ENCODE assay signal across 10 mouse cellular contexts in the genomic region with DNA sequence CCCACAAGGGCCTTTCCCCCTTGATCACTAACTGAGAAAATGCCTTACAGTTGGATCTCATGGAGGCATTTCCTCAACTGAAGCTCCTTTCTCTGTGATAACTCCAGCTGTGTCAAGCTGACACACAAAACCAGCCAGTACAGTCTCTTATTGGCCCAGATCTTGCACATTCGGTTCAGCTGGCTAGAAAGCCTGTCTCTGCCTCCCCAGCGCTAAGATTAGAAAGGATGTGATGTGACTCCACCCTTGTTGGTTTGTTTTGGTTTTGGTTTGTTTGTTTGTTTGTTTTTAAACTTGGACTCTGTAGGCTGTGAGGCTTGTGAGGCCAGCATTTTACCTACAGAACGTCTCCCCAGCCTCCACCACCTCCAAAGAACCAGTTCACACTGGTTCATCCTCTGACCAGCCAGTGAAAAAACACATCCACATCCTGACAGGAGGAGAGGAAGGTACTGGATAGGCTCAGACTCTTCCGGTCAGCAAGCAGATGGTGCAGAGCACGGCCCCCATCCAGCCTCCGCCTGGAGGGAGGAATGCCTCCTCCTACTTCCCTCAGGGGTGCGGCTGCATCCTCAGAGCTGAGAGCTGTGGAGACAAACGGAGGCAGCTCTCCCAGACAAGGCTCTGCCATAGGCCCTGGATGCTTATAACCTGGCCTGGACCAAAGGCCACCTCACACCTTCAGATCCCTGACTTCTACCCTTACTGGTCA. TPM values are rescaled to one million over a fixed set of nuclear protein-coding genes. Genes with fewer than 3 reads are reported as not detected.
DNase-seq lines count a peak whose midpoint lies in the region; ATAC-seq lines count a peak whose summit lies in the region.
"Had no signal": no experiment of that assay in that cellular context is flagged by ENCODE, and none has a peak within 500 bp of the region (broad histone marks: within the 10 kb centered on the region; RNA-seq: fewer than 3 reads in every experiment).

No protein-coding gene starts in this region.

- H3K9me3 ChIP-seq in liver, embryonic 13.5 days (replicated peaks), result no peaks in the 10 kb centered on the region

- ATAC-seq in liver, embryonic 13.5 days (ENCODE audit: low read depth), result peak; percentile 47; the same call in 1 of the 2 replicates

- H3K4me1 ChIP-seq in brown adipose tissue, adult 24 weeks (ENCODE audit: control insufficient read depth, insufficient read depth, insufficient read length, low read length), result no peaks in the 10 kb centered on the region
- peaks cover 12% of the 10 kb centered on the region; the same call in 1 of the 2 replicates for H3K4me1 ChIP-seq in liver, embryonic 13.5 days (replicated peaks)

- no peaks in the 10 kb centered on the region; the same call in 1 of the 2 replicates for H3K36me3 ChIP-seq in liver, embryonic 13.5 days

- H3K27ac ChIP-seq in brown adipose tissue, adult 24 weeks (replicated peaks; ENCODE audit: low read depth, low read length), result peak overlapping the region; percentile 69
- H3K27ac ChIP-seq in liver, embryonic 13.5 days, result no peak overlapping the region

- H3K4me2 ChIP-seq in liver, embryonic 13.5 days, result peak overlapping the region; percentile 10; the same call in 1 of the 2 replicates

- intact Hi-C loops in gastrocnemius, postnatal 14 days (cut with DNase I; ENCODE audit: low total_unique reads), result no loop called here
- intact Hi-C loops in heart, postnatal 10 days (cut with DNase I), result no loop called here

- no peak overlapping the region for H3K4me3 ChIP-seq in brown adipose tissue, adult 24 weeks (ENCODE audit: insufficient read depth, low read depth, low read length)
- no peak overlapping the region; the same call in 1 of the 2 replicates for H3K4me3 ChIP-seq in liver, embryonic 13.5 days (replicated peaks)

- no peak overlapping the region for H3K9ac ChIP-seq in liver, embryonic 13.5 days

- WGBS in liver, embryonic 13.5 days (ENCODE audit: insufficient replicate concordance), result 35% methylated on average over 8 of the region's 8 CpGs

- peak; percentile 26 for DNase-seq in gastrocnemius, postnatal 14 days
- DNase-seq in gastrocnemius, adult 8-10 months (ENCODE audit: low spot score in 2 of 2), result no peak
- DNase-seq in heart, postnatal 10 days, result peak; percentile 38
- DNase-seq in liver, embryonic 13.5 days, result no peak
- DNase-seq in spleen, postnatal 10 days (ENCODE audit: low spot score in 2 of 2), result no peak
- no peak for DNase-seq in cerebellum, adult 18-20 months
- DNase-seq in layer of hippocampus, postnatal 25 days (ENCODE audit: extremely low spot score in 1 of 2, low spot score in 1 of 2), result no peak

- H3K27me3 ChIP-seq in liver, embryonic 13.5 days, result no peaks in the 10 kb centered on the region

RNA-seq across cellular contexts. Expression of gene Ncf2, which starts 9.7 kb away (rescaled TPM):
- 1 to 10 TPM; 1.4 to 1.6 TPM for total RNA-seq in gastrocnemius, postnatal 14 days (2021)
- total RNA-seq in gastrocnemius, adult 8-10 months (2022), result 1 to 10 TPM in 1 of 4 experiments, under 1 TPM in 3; 0.34 to 1.1 (median 0.48) TPM
- 2.4 and 3.9 TPM in 2 replicates for polyA plus RNA-seq in brown adipose tissue, adult 24 weeks (2012; ENCODE audit: insufficient read depth, insufficient read length, missing spikeins)
- 1 to 10 TPM; 2.8 to 2.9 TPM for total RNA-seq in heart, postnatal 10 days (2021)
- 8.6 and 10.1 TPM in 2 replicates for polyA plus RNA-seq in liver, embryonic 13.5 days (2015; fragmentation: Nextera tagmentation; extraction: Ambion mirVana)
- total RNA-seq in layer of hippocampus, postnatal 25 days (2021), result 1 to 10 TPM; 3.5 to 3.7 TPM

RNA-seq across cellular contexts. Expression of gene Arpc5, which starts 43.4 kb away (rescaled TPM):
- total RNA-seq in gastrocnemius, postnatal 14 days (2021), result 10 to 100 TPM; 27.4 to 30.7 TPM
- total RNA-seq in gastrocnemius, adult 8-10 months (2022), result 1 to 10 TPM; 7.3 to 9.8 (median 8.7) TPM
- 62.6 and 85.9 TPM in 2 replicates for polyA plus RNA-seq in brown adipose tissue, adult 24 weeks (2012; ENCODE audit: insufficient read depth, insufficient read length, missing spikeins)
- 10 to 100 TPM; 81.2 to 86.1 TPM for total RNA-seq in heart, postnatal 10 days (2021)
- 169 and 198 TPM in 2 replicates for polyA plus RNA-seq in liver, embryonic 13.5 days (2015; fragmentation: Nextera tagmentation; extraction: Ambion mirVana)
- 100 to 1,000 TPM; 219 to 220 TPM for total RNA-seq in layer of hippocampus, postnatal 25 days (2021)

RNA-seq across cellular contexts. Expression of gene Rgl1, which starts 43.5 kb away (rescaled TPM):
- 10 to 100 TPM; 19.6 to 23.3 TPM for total RNA-seq in gastrocnemius, postnatal 14 days (2021)
- total RNA-seq in gastrocnemius, adult 8-10 months (2022), result 1 to 10 TPM; 2.9 to 9.4 (median 5.3) TPM
- polyA plus RNA-seq in brown adipose tissue, adult 24 weeks (2012; ENCODE audit: insufficient read depth, insufficient read length, missing spikeins), result 14.7 and 20.5 TPM in 2 replicates
- 10 to 100 TPM; 59.3 to 72.0 TPM for total RNA-seq in heart, postnatal 10 days (2021)
- polyA plus RNA-seq in liver, embryonic 13.5 days (2015; fragmentation: Nextera tagmentation; extraction: Ambion mirVana), result 11.8 and 13.3 TPM in 2 replicates
- 100 to 1,000 TPM; 109 to 111 TPM for total RNA-seq in layer of hippocampus, postnatal 25 days (2021)

RNA-seq across cellular contexts. Expression of gene Apobec4, which starts 59.3 kb away (rescaled TPM):
- total RNA-seq in gastrocnemius, postnatal 14 days (2021), result not detected
- total RNA-seq in gastrocnemius, adult 8-10 months (2022), result not detected
- polyA plus RNA-seq in brown adipose tissue, adult 24 weeks (2012; ENCODE audit: insufficient read depth, insufficient read length, missing spikeins), result not detected in 2 replicates
- total RNA-seq in heart, postnatal 10 days (2021), result not detected
- not detected in 2 replicates for polyA plus RNA-seq in liver, embryonic 13.5 days (2015; fragmentation: Nextera tagmentation; extraction: Ambion mirVana)
- not detected for total RNA-seq in layer of hippocampus, postnatal 25 days (2021)
- total RNA-seq: ES-E14; gastrocnemius, postnatal 4 days had no signal

Comparison
In these comparisons a context has a peak if more than half of its experiments do, and no peak if none do; other contexts are left out.
1. DNase-seq: peak in gastrocnemius, postnatal 14 days (single experiment) and heart, postnatal 10 days (2 of 2); none in gastrocnemius, adult 8-10 months (0 of 2), liver, embryonic 13.5 days (single experiment), spleen, postnatal 10 days (0 of 2), cerebellum, adult 18-20 months (0 of 2) and layer of hippocampus, postnatal 25 days (0 of 2).